Mouse (Mus musculus): ENCODE measurements at regions not wholly inside any gene's neighbourhood (a gene's known extent, or its start where the extent isn't known, plus 50 kb on each side); places are given as distances from the start of the nearest gene placed in this dataset.

DNA sequence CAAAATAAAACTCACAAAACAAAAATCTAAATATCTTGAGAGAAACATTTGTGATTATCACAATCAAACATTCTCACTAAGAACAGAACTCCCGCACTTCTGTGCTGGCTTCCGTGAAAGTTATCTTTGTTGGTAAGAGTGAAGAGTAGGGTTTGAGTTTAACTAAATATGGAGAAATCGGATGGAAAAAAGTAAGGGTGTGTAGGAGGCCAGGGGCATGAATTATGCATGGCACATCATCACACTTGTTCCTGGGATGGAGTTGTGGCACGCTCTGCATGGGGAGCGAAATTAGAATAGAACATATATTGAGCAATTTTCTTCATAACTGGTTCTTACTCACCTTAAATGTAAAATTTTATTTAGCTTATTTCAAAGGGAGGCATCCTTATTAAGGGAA is 191.2 kb downstream of the Lnpk start:
- TF ChIP-seq POLR2A (IDR thresholded peaks at IDR 0.05; ENCODE audit: extremely low read depth, insufficient read depth, low read length) (no peak), CTCF (IDR thresholded peaks at IDR 0.05; ENCODE audit: extremely low read depth, insufficient read depth, low read length) (no peak)

Measured in cortical plate, adult 2 months (tissue).